Mouse (Mus musculus) lung, adult 2 months (tissue): Measurements from ENCODE around the gene Ankmy2.

ENCODE experiments used
- CTCF ChIP-seq: fragments of 200-500 bp; IDR thresholded peaks from 2 replicates; pipeline ENCODE4 v1.5.1; 2011; ENCODE audit warnings: mild to moderate bottlenecking, low read length, control low read depth; ENCODE audit not compliant: insufficient read depth
- POLR2A ChIP-seq: fragments of 200-500 bp; IDR thresholded peaks from 2 replicates; pipeline ENCODE4 v1.6.1; 2011; ENCODE audit warnings: low read depth, mild to moderate bottlenecking, control low read depth, low read length, borderline replicate concordance; ENCODE audit errors: extremely low read depth

GRCm38 (mm10) chr12:36177227-36177626 lies 20.3 kb downstream of the Ankmy2 start:
- TF ChIP-seq POLR2A (no peak), CTCF (no peak)
